Mouse (Mus musculus) kidney, adult 2 months (tissue): ENCODE measurements around the gene Napa. TPM values are rescaled to one million over a fixed set of nuclear protein-coding genes. Genes with fewer than 3 reads are reported as not detected.

Source experiments
- DNase-seq: peaks from one replicate; pipeline ENCODE4 v3.0.0; 2021
- H3K27ac ChIP-seq: fragments of 200-500 bp; 2 replicates; pipeline ENCODE4 v1.5.1; 2012; ENCODE audit warnings: low read depth, low read length, control low read depth, inconsistent platforms; ENCODE audit not compliant: insufficient read depth
- H3K27me3 ChIP-seq: fragments of 200-500 bp; replicated peaks from 2 replicates; pipeline ENCODE4 v1.6.1; 2012; ENCODE audit warnings: mild to moderate bottlenecking, moderate library complexity, low read length, inconsistent platforms; ENCODE audit not compliant: control insufficient read depth, insufficient read depth
- H3K36me3 ChIP-seq: fragments of 200-500 bp; 2 replicates; pipeline ENCODE4 v1.6.1; 2012; ENCODE audit warnings: mild to moderate bottlenecking, moderate library complexity, low read length, inconsistent platforms; ENCODE audit not compliant: control insufficient read depth, insufficient read depth
- H3K4me1 ChIP-seq: fragments of 200-500 bp; 2 replicates; pipeline ENCODE4 v1.6.1; 2011; ENCODE audit warnings: low read length; ENCODE audit not compliant: control insufficient read depth, insufficient read depth
- H3K4me3 ChIP-seq: fragments of 200-500 bp; 2 replicates; pipeline ENCODE4 v1.5.1; 2011; ENCODE audit warnings: mild to moderate bottlenecking, low read depth, low read length, control low read depth; ENCODE audit not compliant: insufficient read depth
- CTCF ChIP-seq: fragments of 200-500 bp; conservative IDR thresholded peaks from 2 replicates; pipeline ENCODE4 v1.5.1; 2011; ENCODE audit warnings: low read depth, mild to moderate bottlenecking, control low read depth, low read length, moderate library complexity, mixed read lengths; ENCODE audit not compliant: insufficient read depth, insufficient read length
- POLR2A ChIP-seq: fragments of 200-500 bp; IDR thresholded peaks from one replicate; pipeline ENCODE4 v1.6.1; 2011; ENCODE audit warnings: low read depth, low read length, control low read depth
- WGBS: fragments of 180-500 bp; shearing (Covaris S2); methylation state at CpG from one replicate; pipeline ENCODE4 v1.1.7; 2018; 5-methylcytosine and 5-hydroxymethylcytosine counted together
- polyA plus RNA-seq: library from polyadenylated mRNA; depleted of rRNA; stranded (reverse); fragments of >200 nt; gene quantifications from 2 replicates; pipeline ENCODE4 v1.2.3, GENCODE M21; 2012

The Napa gene
- polyA plus RNA-seq, 1 experiment: 177 TPM

DNA sequence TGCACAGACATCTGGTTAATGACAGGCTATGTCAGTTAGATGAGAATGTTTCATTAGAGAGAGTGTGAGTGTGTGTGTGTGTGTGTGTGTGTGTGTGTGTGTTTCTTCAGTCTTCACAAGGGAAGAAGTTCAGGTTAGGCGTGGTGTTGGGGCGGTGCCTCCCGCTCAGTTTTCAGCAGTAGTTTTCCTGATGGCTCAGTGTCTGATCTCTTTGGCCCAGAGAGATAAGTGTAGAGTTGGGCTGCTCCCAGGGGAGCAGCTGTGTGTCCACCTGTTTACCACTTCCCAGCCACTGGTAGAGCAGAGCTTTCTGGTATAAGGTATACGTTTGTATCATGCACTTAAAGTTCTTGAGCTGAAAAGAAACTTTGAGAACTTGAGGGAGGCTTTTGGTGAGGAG lies 1.6 kb downstream of the Napa start:
- Histone ChIP-seq H3K4me1 (peaks cover 13% of the 10 kb centered on the region; the same call in 1 of the 2 replicates), H3K27me3 (no peaks in the 10 kb centered on the region), H3K27ac (no peak overlapping the region), H3K4me3 (no peak overlapping the region), H3K36me3 (no peaks in the 10 kb centered on the region)
- TF ChIP-seq CTCF (no peak), POLR2A (no peak)
- WGBS: 69% methylated on average over 4 of the region's 4 CpGs
- DNase-seq: no peak

GRCm38 (mm10) chr7:16101081-16101480 lies 2.8 kb downstream of the Napa start:
- TF ChIP-seq CTCF: no peak
- no peak for TF ChIP-seq POLR2A
- no peaks in the 10 kb centered on the region for H3K36me3 ChIP-seq
- 58% methylated on average over 7 of the region's 7 CpGs for WGBS

DNA sequence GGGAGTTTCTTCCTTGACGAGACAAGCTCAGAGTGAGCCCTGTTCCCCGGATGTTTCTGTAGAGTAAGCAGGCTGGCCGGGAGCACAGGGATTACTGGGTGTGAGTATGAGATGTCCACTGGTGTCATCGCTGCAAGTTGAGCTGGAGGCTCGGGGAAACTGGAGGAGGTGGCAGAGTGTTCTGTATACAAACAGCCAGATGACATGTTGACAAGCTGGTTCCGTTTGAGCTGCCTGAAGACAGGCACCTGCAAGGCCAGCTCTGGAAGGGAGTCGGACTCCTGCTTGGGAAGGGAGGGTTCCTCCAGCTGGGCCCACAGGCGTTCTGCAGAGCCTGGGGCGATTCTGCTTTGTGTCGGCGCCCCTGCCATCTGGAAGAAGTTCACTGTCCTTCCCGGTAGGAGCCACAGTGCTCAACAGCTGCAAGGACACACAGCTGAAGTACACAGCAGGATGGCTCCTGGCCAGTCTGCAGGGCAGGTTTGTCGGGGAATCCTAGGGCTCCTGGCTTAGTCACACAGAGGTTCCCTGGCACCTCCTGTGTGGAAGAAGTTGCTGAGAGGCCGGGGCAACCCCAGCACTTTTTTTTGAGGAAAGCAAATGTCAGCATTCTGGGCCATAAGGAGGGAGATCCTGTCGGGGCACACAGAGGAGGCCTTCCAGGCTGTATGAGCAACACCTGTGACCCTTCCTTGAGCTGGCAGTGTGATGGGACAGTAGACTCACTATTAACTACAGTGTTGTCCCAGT lies 3.6 kb downstream of the Napa start:
- H3K27me3 ChIP-seq: no peaks in the 10 kb centered on the region
- 60% methylated on average over 15 of the region's 15 CpGs for WGBS
- no peak for DNase-seq
- no peaks in the 10 kb centered on the region for H3K36me3 ChIP-seq
- TF ChIP-seq POLR2A: no peak
- TF ChIP-seq CTCF: no peak
- no peak overlapping the region for H3K4me3 ChIP-seq
- peaks cover 13% of the 10 kb centered on the region; the same call in 1 of the 2 replicates for H3K4me1 ChIP-seq
- H3K27ac ChIP-seq: no peak overlapping the region

More at GRCm38 (mm10) chr7:16101081-16101480, 2.8 kb downstream of the Napa start:
- Histone ChIP-seq H3K27me3 (no peaks in the 10 kb centered on the region), H3K4me1 (peaks cover 13% of the 10 kb centered on the region; the same call in 1 of the 2 replicates), H3K4me3 (no peak overlapping the region), H3K27ac (no peak overlapping the region)
- DNase-seq: no peak

- H3K4me3 ChIP-seq: no peak overlapping the region
- WGBS: 84% methylated on average over 5 of the region's 5 CpGs
- H3K4me1 ChIP-seq: peaks cover 13% of the 10 kb centered on the region; the same call in 1 of the 2 replicates
- no peaks in the 10 kb centered on the region for H3K36me3 ChIP-seq
- no peak for DNase-seq
- no peak for TF ChIP-seq CTCF
- TF ChIP-seq POLR2A: no peak
- H3K27ac ChIP-seq: no peak overlapping the region
- no peaks in the 10 kb centered on the region for H3K27me3 ChIP-seq
Measured at GRCm38 (mm10) chr7:16102686-16103226, 4.5 kb downstream of the Napa start.

- WGBS: 62% methylated on average over 6 of the region's 6 CpGs
- Histone ChIP-seq H3K4me1 (peaks cover 13% of the 10 kb centered on the region; the same call in 1 of the 2 replicates), H3K4me3 (no peak overlapping the region), H3K27ac (no peak overlapping the region), H3K27me3 (no peaks in the 10 kb centered on the region), H3K36me3 (no peaks in the 10 kb centered on the region)
- no peak for TF ChIP-seq CTCF
- TF ChIP-seq POLR2A: no peak
- peak; percentile 7 for DNase-seq
Measured at GRCm38 (mm10) chr7:16103760-16104159, 5.5 kb downstream of the Napa start.

DNA sequence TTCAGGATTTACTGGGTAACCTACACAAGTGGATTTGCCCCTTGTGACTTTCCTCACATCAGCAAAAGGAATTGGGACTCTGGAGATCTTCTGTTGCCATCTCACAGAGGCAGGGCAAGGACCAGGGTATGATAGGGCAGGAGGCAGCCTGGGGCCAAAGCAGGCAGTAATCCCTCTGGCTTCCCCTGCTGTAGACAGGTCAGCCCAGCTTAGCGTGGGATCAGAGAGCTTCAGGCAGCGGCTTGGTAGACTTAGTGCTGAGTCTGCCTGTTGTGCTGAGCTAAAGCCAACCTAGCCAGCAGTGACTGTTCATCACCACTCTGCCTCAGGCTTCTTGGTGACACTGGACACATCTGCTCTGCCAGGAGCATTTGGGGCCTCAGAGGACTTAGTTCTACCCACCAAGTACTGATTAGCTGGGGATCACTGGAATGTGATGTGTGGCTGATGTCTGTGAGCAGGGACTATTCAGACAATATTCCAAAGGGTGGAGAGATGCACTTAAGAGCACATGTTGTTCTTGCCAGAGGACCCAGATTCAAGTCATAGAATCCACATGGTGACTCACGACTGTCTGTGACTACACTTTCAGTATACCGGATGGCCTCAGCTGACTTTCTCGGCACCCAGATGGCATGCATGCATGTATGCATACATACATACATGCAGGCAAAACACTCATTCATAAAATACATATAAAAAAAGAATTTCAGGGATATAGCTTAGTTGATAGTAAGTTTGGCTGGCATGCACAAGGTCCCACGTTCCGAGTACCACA lies 6.5 kb downstream of the Napa start:
- DNase-seq: no peak
- H3K27ac ChIP-seq: no peak overlapping the region
- H3K27me3 ChIP-seq: no peaks in the 10 kb centered on the region
- WGBS: 85% methylated on average over 7 of the region's 7 CpGs
- H3K4me1 ChIP-seq: peaks cover 9% of the 10 kb centered on the region; the same call in 1 of the 2 replicates
- no peak overlapping the region for H3K4me3 ChIP-seq
- no peaks in the 10 kb centered on the region for H3K36me3 ChIP-seq
- TF ChIP-seq CTCF (no peak), POLR2A (no peak)
